Mouse (Mus musculus): Measurements from ENCODE around the gene Tmem120b. TPM values are rescaled to one million over a fixed set of nuclear protein-coding genes. Genes with fewer than 3 reads are reported as not detected.

Gene Tmem120b
- total and polyA plus RNA-seq, 3 experiments: 4.8 to 8.0 (median 6.2) TPM

DNA sequence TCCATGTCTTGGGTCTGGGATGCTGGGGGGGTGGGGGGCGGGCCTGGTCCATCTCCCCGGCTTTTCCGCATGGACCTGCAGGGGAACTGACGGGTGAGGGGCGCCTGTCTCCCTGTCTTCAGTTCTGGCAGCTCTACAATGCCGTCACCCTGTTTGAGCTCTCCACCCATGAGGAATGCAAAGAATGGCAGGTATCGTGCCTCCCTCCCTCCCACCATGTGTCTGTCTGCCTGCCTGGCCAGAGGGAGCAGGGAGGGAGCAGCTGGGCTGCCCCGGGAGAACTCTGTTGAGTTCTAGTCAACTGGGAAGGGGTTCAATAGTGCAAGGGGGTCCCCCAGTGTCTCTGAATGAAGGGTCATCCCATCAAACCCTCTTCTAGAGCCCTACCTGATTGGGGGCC is 47.9 kb downstream of the Tmem120b start:
- Histone ChIP-seq H3K27me3 (replicated peaks) (no peaks in the 10 kb centered on the region), H3K9ac (ENCODE audit: insufficient read depth, low read depth) (no peak overlapping the region), H3K4me1 (ENCODE audit: control insufficient read depth in 1 of 2, insufficient read depth in 2 of 2) (peaks cover 0 to 8% of the 10 kb centered on the region in 2 experiments; a peak in 2 of 4 replicates), H3K4me2 (ENCODE audit: insufficient read depth, low read depth, poor library complexity, severe bottlenecking) (no peak overlapping the region), H3K79me2 (replicated peaks; ENCODE audit: control insufficient read depth, extremely low read depth, insufficient read depth, poor library complexity, severe bottlenecking) (no peaks in the 10 kb centered on the region), H3K9me3 (replicated peaks; ENCODE audit: low read length) (no peaks in the 10 kb centered on the region), H3K27ac (ENCODE audit: insufficient read depth, low read depth) (no peak overlapping the region), H3K4me3 (replicated peaks in 1 of 3; ENCODE audit: low read depth in 2 of 3, low read length in 2 of 3, poor library complexity in 1 of 3) (no peak overlapping the region), H3K36me3 (replicated peaks in 1 of 2; ENCODE audit: control insufficient read depth in 1 of 2, insufficient read depth in 1 of 2, low read length in 1 of 2) (peaks cover 41 to 83% of the 10 kb centered on the region in 2 experiments)
- TF ChIP-seq MYC (IDR thresholded peaks at IDR 0.05; ENCODE audit: low read depth, low read length) (no peak), SIN3A (IDR thresholded peaks at IDR 0.05; ENCODE audit: low read length) (no peak), TBP (conservative IDR thresholded peaks at IDR 0.05; ENCODE audit: low read depth, low read length) (no peak), MAFK (IDR thresholded peaks at IDR 0.05; ENCODE audit: insufficient replicate concordance, low read length) (no peak), USF1 (IDR thresholded peaks at IDR 0.05; ENCODE audit: low read depth, low read length) (no peak), UBTF (IDR thresholded peaks at IDR 0.05; ENCODE audit: low read depth, low read length) (no peak), USF2 (conservative IDR thresholded peaks at IDR 0.05; ENCODE audit: low read depth, low read length) (no peak), CHD1 (IDR thresholded peaks at IDR 0.05; ENCODE audit: low read depth, low read length) (no peak), HCFC1 (IDR thresholded peaks at IDR 0.05; ENCODE audit: low read depth, low read length) (no peak), GABPA (IDR thresholded peaks at IDR 0.05; ENCODE audit: insufficient replicate concordance, low read depth, low read length) (no peak), MAZ (IDR thresholded peaks at IDR 0.05; ENCODE audit: low read depth, low read length) (no peak), ZKSCAN1 (IDR thresholded peaks at IDR 0.05; ENCODE audit: borderline replicate concordance, low read depth, low read length) (no peak), E2F4 (IDR thresholded peaks at IDR 0.05; ENCODE audit: insufficient replicate concordance, low read depth, low read length) (no peak), IRF4 (IDR thresholded peaks at IDR 0.05; ENCODE audit: low read depth, low read length) (no peak), MEF2A (IDR thresholded peaks at IDR 0.05; ENCODE audit: borderline replicate concordance, low read depth, low read length) (no peak)
- dilution Hi-C loops (cut with MboI; ENCODE audit: extremely low pct_ligation_motif_present, extremely low pct_unique_long_range_greater_than_20kb, low sequenced_read_pairs) (no loop called here), in situ Hi-C loops (cut with MboI; ENCODE audit: low pct_ligation_motif_present, low pct_unique_long_range_greater_than_20kb, low sequenced_read_pairs) (no loop called here)
- no peak for DNase-seq (ENCODE audit: extremely low read depth)

DNA sequence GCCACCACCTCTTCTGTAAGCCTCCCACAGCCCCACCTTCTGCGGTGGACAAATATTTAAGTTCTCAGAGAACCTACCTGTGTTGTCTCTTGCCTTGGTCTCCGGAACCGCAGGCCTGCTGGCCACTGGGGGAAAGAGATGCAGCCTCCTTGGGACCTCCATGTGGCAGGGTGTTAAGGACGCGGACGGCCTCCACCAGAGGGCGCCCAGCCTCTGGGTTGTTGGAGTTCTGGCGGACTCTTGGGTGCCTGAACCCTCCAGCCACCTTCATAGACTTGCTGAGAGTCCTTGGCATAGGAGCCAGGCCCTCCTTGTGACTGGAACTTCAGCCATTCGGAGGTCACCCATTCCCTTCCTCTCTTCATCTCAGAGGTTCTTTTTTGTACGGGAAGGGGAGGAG is 49.0 kb downstream of the Tmem120b start:
- Histone ChIP-seq H3K4me1 (ENCODE audit: control insufficient read depth in 1 of 2, insufficient read depth in 2 of 2) (peaks cover 0 to 8% of the 10 kb centered on the region in 2 experiments; a peak in 2 of 4 replicates), H3K27me3 (replicated peaks) (no peaks in the 10 kb centered on the region), H3K4me2 (ENCODE audit: insufficient read depth, low read depth, poor library complexity, severe bottlenecking) (no peak overlapping the region), H3K79me2 (replicated peaks; ENCODE audit: control insufficient read depth, extremely low read depth, insufficient read depth, poor library complexity, severe bottlenecking) (no peaks in the 10 kb centered on the region; the same call in 1 of the 2 replicates), H3K27ac (ENCODE audit: insufficient read depth, low read depth) (no peak overlapping the region), H3K36me3 (replicated peaks in 1 of 2; ENCODE audit: control insufficient read depth in 1 of 2, insufficient read depth in 1 of 2, low read length in 1 of 2) (peaks cover 42 to 88% of the 10 kb centered on the region in 2 experiments), H3K4me3 (replicated peaks in 1 of 3; ENCODE audit: low read depth in 2 of 3, low read length in 2 of 3, poor library complexity in 1 of 3) (no peak overlapping the region), H3K9ac (ENCODE audit: insufficient read depth, low read depth) (no peak overlapping the region), H3K9me3 (replicated peaks; ENCODE audit: low read length) (peaks cover under 1% of the 10 kb centered on the region)
- TF ChIP-seq IRF4 (IDR thresholded peaks at IDR 0.05; ENCODE audit: low read depth, low read length) (peak; percentile 13; the same call in 1 of the 2 replicates), HCFC1 (IDR thresholded peaks at IDR 0.05; ENCODE audit: low read depth, low read length) (no peak), RCOR1 (conservative IDR thresholded peaks at IDR 0.05; ENCODE audit: low read depth, low read length) (0 out of 2 replicates have a peak, but pooled peaks have one; percentile 26), ZC3H11A (IDR thresholded peaks at IDR 0.05; ENCODE audit: low read depth, low read length) (peak; percentile 84), ELF1 (IDR thresholded peaks at IDR 0.05; ENCODE audit: low read depth, low read length) (no peak; the same call in 1 of the 2 replicates), ZKSCAN1 (IDR thresholded peaks at IDR 0.05; ENCODE audit: borderline replicate concordance, low read depth, low read length) (no peak), RAD21 (IDR thresholded peaks at IDR 0.05; ENCODE audit: low read depth, low read length) (peak; percentile 86), CHD2 (IDR thresholded peaks at IDR 0.05; ENCODE audit: low read length) (peak; percentile 26; the same call in 1 of the 2 replicates), CTCF (conservative IDR thresholded peaks at IDR 0.05 in 1 of 2, IDR thresholded peaks at IDR 0.05 in 1 of 2; ENCODE audit: low read depth in 2 of 2, low read length in 2 of 2) (peak; percentile 56 to 97; a peak in 3 of 4 replicates), NELFE (IDR thresholded peaks at IDR 0.05; ENCODE audit: low read depth, low read length) (peak; percentile 26; the same call in 1 of the 2 replicates), MXI1 (IDR thresholded peaks at IDR 0.05; ENCODE audit: low read depth, low read length) (peak; percentile 38; the same call in 1 of the 2 replicates), USF1 (IDR thresholded peaks at IDR 0.05; ENCODE audit: low read depth, low read length) (no peak), UBTF (IDR thresholded peaks at IDR 0.05; ENCODE audit: low read depth, low read length) (no peak), EP300 (IDR thresholded peaks at IDR 0.05; ENCODE audit: low read length) (no peak), CHD1 (IDR thresholded peaks at IDR 0.05; ENCODE audit: low read depth, low read length) (no peak), ZMIZ1 (IDR thresholded peaks at IDR 0.05; ENCODE audit: low read depth, low read length) (peak; percentile 11; the same call in 1 of the 2 replicates), MYC (IDR thresholded peaks at IDR 0.05; ENCODE audit: low read depth, low read length) (peak; percentile 69; the same call in 1 of the 2 replicates), JUND (conservative IDR thresholded peaks at IDR 0.05; ENCODE audit: low read depth, low read length) (no peak), TBP (conservative IDR thresholded peaks at IDR 0.05; ENCODE audit: low read depth, low read length) (no peak), MAX (IDR thresholded peaks at IDR 0.05; ENCODE audit: low read length) (0 out of 2 replicates have a peak, but pooled peaks have one; percentile 30), SMC3 (IDR thresholded peaks at IDR 0.05; ENCODE audit: low read depth, low read length) (peak; percentile 99)
- DNase-seq (ENCODE audit: extremely low read depth): peak; percentile 75
- in situ Hi-C loops (cut with MboI; ENCODE audit: low pct_ligation_motif_present, low pct_unique_long_range_greater_than_20kb, low sequenced_read_pairs): no loop called here
- dilution Hi-C loops (cut with MboI; ENCODE audit: extremely low pct_ligation_motif_present, extremely low pct_unique_long_range_greater_than_20kb, low sequenced_read_pairs): no loop called here

Measured in CH12.LX (cell line).